Comparison of ENCODE assay signal across 8 mouse cellular contexts in genomic region chr14:20082536-20083325, GRCm38 (mm10). TPM values are rescaled to one million over a fixed set of nuclear protein-coding genes. Genes with fewer than 3 reads are reported as not detected.
DNase-seq lines count a peak whose midpoint lies in the region; ATAC-seq and TF ChIP-seq lines count a peak whose summit lies in the region.

No protein-coding gene starts in this region.

- H3K27ac ChIP-seq in bone marrow, adult 2 months (ENCODE audit: control insufficient read depth, insufficient read depth, low read depth, low read length, poor library complexity) = peak overlapping the region; percentile 90
- peak overlapping the region; percentile 96 for H3K27ac ChIP-seq in embryonic facial prominence, embryonic 15.5 days (replicated peaks)
- peak overlapping the region; percentile 94 for H3K27ac ChIP-seq in limb, embryonic 14.5 days (replicated peaks; ENCODE audit: low read depth, low read length)
- peak overlapping the region; percentile 96 for H3K27ac ChIP-seq in midbrain, postnatal 0 days (ENCODE audit: low read depth, low read length)

- no peaks in the 10 kb centered on the region for H3K27me3 ChIP-seq in embryonic facial prominence, embryonic 15.5 days
- no peaks in the 10 kb centered on the region for H3K27me3 ChIP-seq in limb, embryonic 14.5 days (ENCODE audit: control insufficient read depth, insufficient read depth, low read length)
- H3K27me3 ChIP-seq in midbrain, postnatal 0 days (ENCODE audit: insufficient read depth, low read length) = no peaks in the 10 kb centered on the region

- WGBS in bone marrow, adult 2 months = under 1% methylated on average over 55 of the region's 56 CpGs
- WGBS in embryonic facial prominence, embryonic 15.5 days = 2% methylated on average over 56 of the region's 56 CpGs
- WGBS in limb, embryonic 14.5 days = 2% methylated on average over 55 of the region's 56 CpGs
- 1% methylated on average over 56 of the region's 56 CpGs for WGBS in midbrain, postnatal 0 days

- TF ChIP-seq POLR2A in bone marrow, adult 2 months (IDR thresholded peaks at IDR 0.05; ENCODE audit: borderline replicate concordance, control insufficient read depth, low read depth, low read length) = peak; percentile 71; the same call in 1 of the 2 replicates
- TF ChIP-seq POLR2A in limb, embryonic 14.5 days (IDR thresholded peaks at IDR 0.05; ENCODE audit: borderline replicate concordance, extremely low read depth, insufficient read depth, insufficient read length) = peak; percentile 88; the same call in 1 of the 2 replicates

- ATAC-seq in embryonic facial prominence, embryonic 15.5 days (ENCODE audit: insufficient number of reproducible peaks, low FRiP score, low TSS enrichment, low read depth) = peak; percentile 98
- ATAC-seq in limb, embryonic 14.5 days (ENCODE audit: low FRiP score, low read depth) = peak; percentile 96
- ATAC-seq in midbrain, postnatal 0 days (ENCODE audit: low FRiP score) = peak; percentile 98

- no peaks in the 10 kb centered on the region; the same call in 1 of the 2 replicates for H3K4me1 ChIP-seq in bone marrow, adult 2 months (ENCODE audit: control insufficient read depth, insufficient read depth, low read length)
- H3K4me1 ChIP-seq in embryonic facial prominence, embryonic 15.5 days = peaks cover 15% of the 10 kb centered on the region
- peaks cover 14% of the 10 kb centered on the region for H3K4me1 ChIP-seq in limb, embryonic 14.5 days (ENCODE audit: control insufficient read depth, insufficient read depth, low read length)
- peaks cover 6% of the 10 kb centered on the region; the same call in 1 of the 2 replicates for H3K4me1 ChIP-seq in midbrain, postnatal 0 days (ENCODE audit: insufficient read depth, low read length)

- no peaks in the 10 kb centered on the region for H3K9me3 ChIP-seq in embryonic facial prominence, embryonic 15.5 days (replicated peaks)
- H3K9me3 ChIP-seq in limb, embryonic 14.5 days (ENCODE audit: control insufficient read depth, low read length) = no peaks in the 10 kb centered on the region
- H3K9me3 ChIP-seq in midbrain, postnatal 0 days (ENCODE audit: low read length) = no peaks in the 10 kb centered on the region

- H3K4me2 ChIP-seq in embryonic facial prominence, embryonic 15.5 days (replicated peaks) = peak overlapping the region; percentile 84
- H3K4me2 ChIP-seq in limb, embryonic 14.5 days (replicated peaks; ENCODE audit: low read depth, low read length, severe bottlenecking) = peak overlapping the region; percentile 81
- H3K4me2 ChIP-seq in midbrain, postnatal 0 days (ENCODE audit: low read depth, low read length, poor library complexity, severe bottlenecking) = peak overlapping the region; percentile 80

- peak; percentile 99 for DNase-seq in 416B (ENCODE audit: low read depth)
- DNase-seq in heart, adult 8-10 months (ENCODE audit: low spot score) = peak; percentile 93
- peak; percentile 97 for DNase-seq in kidney, adult 9 months
- peak; percentile 89 for DNase-seq in limb, embryonic 14.5 days (ENCODE audit: low spot score)
- DNase-seq in midbrain, postnatal 0 days (ENCODE audit: low spot score) = peak; percentile 95
- peak; percentile 80 to 81 for DNase-seq in spleen, postnatal 14 days (ENCODE audit: low spot score in 2 of 2)

- no peaks in the 10 kb centered on the region for H3K36me3 ChIP-seq in embryonic facial prominence, embryonic 15.5 days
- no peaks in the 10 kb centered on the region for H3K36me3 ChIP-seq in limb, embryonic 14.5 days (ENCODE audit: control insufficient read depth, insufficient read depth, low read length)
- no peaks in the 10 kb centered on the region for H3K36me3 ChIP-seq in midbrain, postnatal 0 days (ENCODE audit: insufficient read depth, low read length)

- TF ChIP-seq CTCF in bone marrow, adult 2 months (IDR thresholded peaks at IDR 0.05; ENCODE audit: control insufficient read depth, insufficient read depth, low read length) = no peak
- no peak for TF ChIP-seq CTCF in midbrain, postnatal 0 days (IDR thresholded peaks at IDR 0.05)

- peak overlapping the region; percentile 56 for H3K9ac ChIP-seq in embryonic facial prominence, embryonic 15.5 days
- peak overlapping the region; percentile 74 for H3K9ac ChIP-seq in limb, embryonic 14.5 days (ENCODE audit: low read depth, low read length, severe bottlenecking)
- peak overlapping the region; percentile 76 for H3K9ac ChIP-seq in midbrain, postnatal 0 days (replicated peaks; ENCODE audit: low read length, poor library complexity, severe bottlenecking)

- peak overlapping the region; percentile 62 for H3K4me3 ChIP-seq in bone marrow, adult 2 months (replicated peaks; ENCODE audit: control insufficient read depth, low read depth, low read length)
- H3K4me3 ChIP-seq in embryonic facial prominence, embryonic 15.5 days (replicated peaks) = peak overlapping the region; percentile 58
- H3K4me3 ChIP-seq in limb, embryonic 14.5 days (replicated peaks; ENCODE audit: low read length) = peak overlapping the region; percentile 52
- H3K4me3 ChIP-seq in midbrain, postnatal 0 days (ENCODE audit: low read depth, low read length) = peak overlapping the region; percentile 52

RNA-seq across cellular contexts. Expression of gene Saysd1, which starts 55.6 kb away (rescaled TPM):
- polyA plus RNA-seq in bone marrow, adult 2 months (2011; ENCODE audit: insufficient read depth, insufficient read length, low replicate concordance, missing spikeins) = 0.97 and 5.9 TPM in 2 replicates
- 12.9 and 13.2 TPM in 2 replicates for polyA plus RNA-seq in embryonic facial prominence, embryonic 15.5 days (2015; fragmentation: Nextera tagmentation; extraction: Ambion mirVana)
- 1 to 10 TPM; 2.6 to 3.2 (median 2.7) TPM for total RNA-seq in heart, adult 8-10 months (2022)
- 8.9 and 9.7 TPM in 2 replicates for polyA plus RNA-seq in limb, embryonic 14.5 days (2012; rRNA removed)
- 14.1 and 15.6 TPM in 2 replicates for polyA plus RNA-seq in limb, embryonic 14.5 days (2014; fragmentation: Nextera tagmentation; extraction: Ambion mirVana)
- 3.8 and 4.9 TPM in 2 replicates for total RNA-seq in midbrain, postnatal 0 days (2014; rRNA removed)
- 8.6 and 9.8 TPM in 2 replicates for polyA plus RNA-seq in midbrain, postnatal 0 days (2015; fragmentation: Nextera tagmentation; extraction: Ambion mirVana)

Comparison
In these comparisons a context has a peak if more than half of its experiments do, and no peak if none do; other contexts are left out.
1. Peak in every context shown above with its lines: DNase-seq, ATAC-seq, H3K4me3 ChIP-seq and H3K27ac ChIP-seq.